Mouse (Mus musculus): ENCODE measurements at regions not wholly inside any gene's neighbourhood (a gene's known extent, or its start where the extent isn't known, plus 50 kb on each side); places are given as distances from the start of the nearest gene placed in this dataset.
"Not testable (repeated sequence)": the region's sequence is repeated elsewhere in the genome, so short reads cannot be mapped to it uniquely, and the experiment has no call there.

- peak; percentile 46 for DNase-seq
Measured at GRCm38 (mm10) chr7:75360874-75361273, 51.8 kb upstream of the Sv2b start.

DNA sequence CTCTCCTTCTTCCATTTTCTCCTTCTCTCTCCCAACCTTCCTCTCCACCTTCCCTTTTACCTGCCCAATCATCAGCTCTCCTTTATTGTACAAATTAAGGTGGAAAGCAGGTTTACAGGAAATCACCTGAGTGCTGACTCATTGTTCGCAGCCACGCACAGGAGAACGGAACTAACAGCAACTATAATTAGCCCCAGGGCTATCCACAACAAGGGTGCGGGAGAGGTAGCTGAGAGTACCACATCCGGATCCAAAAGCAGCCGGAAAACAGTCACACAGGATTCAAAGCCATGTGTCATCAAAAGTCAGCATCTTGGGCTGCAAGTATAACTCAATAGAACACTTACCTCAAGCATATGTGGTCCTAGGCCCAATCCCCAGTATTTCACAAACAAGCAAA, 53.5 kb upstream of the Sv2b start:
- DNase-seq = no peak

- DNase-seq = no peak
Measured at GRCm38 (mm10) chr7:75365480-75365879, 56.4 kb upstream of the Sv2b start.

GRCm38 (mm10) chr7:75366285-75366882, 57.3 kb upstream of the Sv2b start:
- DNase-seq = peak; percentile 83

DNA sequence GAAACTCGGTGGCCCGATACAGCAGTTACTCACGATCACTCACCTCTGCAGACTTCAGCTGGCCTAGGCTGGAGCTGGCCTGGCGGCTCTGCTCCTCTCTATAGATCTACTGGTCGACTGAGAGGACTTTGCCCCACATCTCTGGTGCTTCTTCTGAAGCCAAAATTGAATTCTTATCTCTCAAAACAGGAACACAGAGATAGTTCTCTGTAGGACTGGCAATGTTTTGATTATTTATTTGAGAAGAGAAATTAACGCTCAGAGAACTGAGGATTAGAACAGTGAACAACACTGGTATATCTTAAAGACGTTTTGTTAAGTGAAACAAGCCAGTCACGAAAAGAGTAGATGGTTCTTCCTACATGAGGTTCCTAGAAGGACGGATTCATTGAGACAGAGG, 59.3 kb upstream of the Sv2b start:
- no peak for DNase-seq

- DNase-seq = peak; percentile 40
Measured at GRCm38 (mm10) chr7:75369366-75369765, 60.3 kb upstream of the Sv2b start.

DNA sequence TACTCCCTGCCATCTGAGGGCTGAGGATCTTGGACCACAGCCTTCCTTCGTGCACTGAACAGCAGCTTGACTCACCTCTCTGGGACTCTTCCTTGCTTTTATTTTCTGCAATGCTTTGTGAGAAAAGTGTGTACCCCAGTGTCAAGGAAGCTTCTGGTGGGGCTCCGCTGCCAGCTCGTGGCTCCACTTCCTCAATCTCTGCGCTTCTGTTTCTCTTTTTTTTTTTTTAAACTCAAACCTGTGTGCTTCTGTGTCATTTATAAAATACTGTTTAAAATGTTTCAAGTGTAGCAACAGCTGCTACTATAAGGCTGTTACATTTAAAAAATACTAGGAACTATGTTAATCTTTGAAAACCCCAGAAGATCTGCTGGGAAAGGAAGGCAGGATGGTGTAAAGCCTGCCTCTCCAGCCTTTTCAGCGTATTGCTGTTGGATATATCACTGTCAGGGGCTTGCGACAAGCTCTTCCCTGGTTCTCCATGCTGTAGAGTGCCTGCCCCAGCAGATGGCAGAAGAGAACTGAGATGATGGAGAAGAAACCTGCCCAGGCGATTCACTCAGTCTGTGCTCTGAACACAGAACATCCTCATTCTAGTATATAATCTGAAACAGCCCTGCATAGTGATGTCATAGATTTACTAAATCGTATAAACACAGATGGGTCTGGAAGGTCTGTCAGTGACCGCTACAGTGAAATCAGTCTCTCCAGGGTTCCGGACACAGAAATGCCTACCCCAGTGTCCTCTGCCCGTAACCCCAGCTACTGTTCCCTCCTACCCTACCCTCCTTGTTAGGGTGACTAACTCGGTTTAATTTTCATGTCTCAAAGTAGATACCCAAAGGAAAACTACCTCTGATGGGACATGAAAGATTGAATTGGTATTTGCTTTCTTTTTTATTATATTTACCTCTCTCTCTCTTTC, 61.8 kb upstream of the Sv2b start:
- DNase-seq = peak; percentile 86

DNA sequence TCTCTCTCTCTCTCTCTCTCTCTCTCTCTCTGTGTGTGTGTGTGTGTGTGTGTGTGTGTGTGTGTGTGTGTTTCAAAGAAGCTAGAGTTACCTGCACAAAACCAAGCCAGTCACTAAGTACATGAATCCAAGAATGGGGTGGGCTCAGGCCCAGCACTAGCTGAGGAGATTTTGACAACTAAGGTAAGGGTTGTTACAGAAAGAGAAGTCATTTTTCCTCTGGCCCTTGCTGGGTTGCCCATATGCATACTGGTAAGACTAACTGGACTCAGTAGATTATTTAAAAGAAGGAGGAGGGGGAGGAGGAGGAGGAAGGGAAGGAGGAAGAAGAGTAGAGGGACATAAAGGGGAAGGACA, 62.4 kb upstream of the Sv2b start:
- DNase-seq = no peak

GRCm38 (mm10) chr7:75371991-75372390, 62.9 kb upstream of the Sv2b start:
- DNase-seq = peak; percentile 62

GRCm38 (mm10) chr7:75372892-75373444, 63.9 kb upstream of the Sv2b start:
- DNase-seq = no peak

DNA sequence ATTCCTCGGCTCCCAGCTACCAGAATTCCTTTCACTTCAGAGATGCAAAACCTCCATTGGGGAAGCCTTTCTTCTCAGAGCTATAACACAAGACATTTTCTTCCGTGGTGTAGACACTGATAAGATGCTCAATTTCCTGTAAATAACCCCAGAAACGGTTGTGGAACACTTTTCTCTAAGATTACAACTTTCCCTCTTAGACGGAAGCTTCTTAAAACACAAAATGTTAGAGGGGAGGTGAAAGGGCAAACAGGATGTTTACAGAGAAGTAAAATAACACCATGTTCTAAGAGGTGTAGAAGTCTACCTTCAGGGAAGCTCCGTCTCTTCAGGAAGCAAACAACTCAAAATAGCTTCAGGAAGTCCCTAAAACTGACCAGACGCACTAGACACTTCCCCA, 65.4 kb upstream of the Sv2b start:
- DNase-seq = no peak

GRCm38 (mm10) chr7:75379595-75379994, 70.5 kb upstream of the Sv2b start:
- DNase-seq = no peak

DNA sequence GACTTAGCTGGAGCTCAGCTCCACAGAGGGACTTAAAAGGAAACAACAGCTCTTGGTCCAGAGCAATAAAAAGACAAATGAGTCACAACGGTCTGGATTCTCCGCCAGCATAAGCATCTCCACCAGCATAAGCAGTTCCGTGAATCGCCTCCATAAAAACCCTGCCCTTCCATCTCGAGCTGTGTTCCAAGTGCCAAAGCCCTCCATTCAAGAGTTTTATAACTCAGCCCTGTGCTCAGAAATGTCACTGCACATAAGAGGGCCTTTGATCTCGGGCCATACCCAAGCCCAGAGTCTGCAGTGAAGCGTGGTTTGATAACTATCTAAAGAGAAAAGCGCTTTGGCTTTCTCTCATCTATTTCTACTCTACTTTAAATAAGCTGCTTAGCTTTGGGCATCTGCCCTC, 70.8 kb upstream of the Akap13 start:
- peak; percentile 83 for DNase-seq

DNA sequence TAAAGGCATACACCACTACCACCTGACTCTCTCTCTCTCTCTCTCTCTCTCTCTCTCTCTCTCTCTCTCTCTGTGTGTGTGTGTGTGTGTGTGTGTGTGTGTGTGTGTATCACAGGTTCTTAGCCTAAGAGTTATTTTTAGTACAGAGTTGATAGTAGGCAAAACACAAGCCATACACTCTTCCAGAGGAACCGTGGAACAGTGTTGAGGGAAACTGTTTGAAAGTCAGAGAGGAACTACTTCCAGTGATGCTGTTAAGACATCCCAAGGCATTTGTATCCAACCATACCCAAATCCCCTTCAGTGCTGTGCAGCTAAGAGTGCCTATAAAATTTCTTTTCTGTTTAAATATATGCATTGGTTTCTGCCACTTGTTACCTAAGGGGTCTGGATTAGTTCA, 68.3 kb upstream of the Akap13 start:
- DNase-seq = no peak

- DNase-seq = no peak
Measured at GRCm38 (mm10) chr7:75387821-75388431, 67.4 kb upstream of the Akap13 start.

- no peak for DNase-seq
Measured at GRCm38 (mm10) chr7:75390162-75390561, 65.2 kb upstream of the Akap13 start.

DNA sequence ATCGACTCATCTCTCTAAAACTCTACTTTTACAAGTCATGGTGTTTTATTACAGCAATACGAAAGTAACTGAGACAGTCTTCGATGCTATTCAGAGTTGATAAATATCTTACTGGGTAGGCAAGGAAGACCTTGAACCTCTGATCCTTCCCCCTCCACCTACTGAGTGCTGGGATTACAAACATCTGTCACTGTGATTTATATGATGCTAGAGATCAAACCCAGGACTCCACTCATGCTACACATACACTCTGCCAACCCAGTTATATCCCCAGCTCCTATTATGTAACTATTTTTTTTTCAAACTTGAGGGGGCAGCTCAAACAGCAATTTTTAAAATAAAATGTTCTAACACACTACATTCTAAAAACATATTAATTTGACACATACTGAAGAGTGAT, 62.6 kb upstream of the Akap13 start:
- DNase-seq = no peak

DNA sequence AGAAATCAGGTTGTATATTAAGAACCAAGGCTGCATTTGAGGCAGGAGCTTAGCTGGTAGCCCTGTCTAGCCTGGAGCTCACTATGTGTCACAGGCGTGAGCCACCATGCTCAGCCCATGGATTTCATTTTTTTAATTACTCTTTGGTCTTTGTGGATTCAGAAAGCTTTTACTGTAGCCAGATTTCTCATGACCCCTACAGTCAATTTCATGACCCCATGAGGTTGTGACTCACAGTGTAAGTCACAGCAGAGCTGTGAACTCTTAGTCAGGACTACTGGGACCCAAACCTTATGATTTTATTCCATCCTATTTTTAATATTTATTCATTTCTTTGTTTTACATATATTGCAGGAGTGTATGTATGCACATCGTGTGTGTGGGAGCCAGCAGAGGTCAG, 61.9 kb upstream of the Akap13 start:
- DNase-seq = no peak

DNA sequence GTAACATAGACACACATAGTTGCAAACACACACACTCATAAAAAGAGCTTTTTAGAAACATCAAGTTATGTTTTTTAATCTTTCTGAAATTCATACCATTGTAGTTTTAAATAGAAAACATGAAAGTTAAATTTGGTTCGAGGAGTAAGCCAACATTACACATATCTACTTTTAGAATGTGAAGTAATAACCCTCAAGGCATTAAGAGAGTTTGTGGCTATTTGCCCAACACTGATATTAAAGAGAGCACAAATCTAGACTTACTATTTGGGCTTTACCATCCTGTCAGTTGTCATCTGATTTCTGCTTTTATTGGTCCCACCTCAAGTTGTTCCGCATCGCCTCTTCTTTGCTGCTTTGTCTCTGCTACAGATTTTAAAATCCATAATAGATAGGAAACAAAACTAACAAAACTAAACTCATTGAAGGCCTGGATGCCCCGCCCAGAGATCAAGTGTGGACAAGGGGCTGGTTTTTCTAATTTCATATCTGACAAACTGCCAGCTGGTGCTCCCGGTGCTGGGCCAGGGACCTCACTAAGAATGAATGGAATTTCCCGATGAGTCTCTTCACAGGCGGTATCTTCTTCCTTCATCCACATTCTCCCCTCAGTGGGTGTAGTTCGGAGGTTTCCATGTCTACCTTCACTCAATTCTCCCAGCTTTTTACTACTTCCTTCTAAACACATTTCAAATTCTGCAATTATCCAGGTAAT, 60.3 kb upstream of the Akap13 start:
- DNase-seq = no peak

DNA sequence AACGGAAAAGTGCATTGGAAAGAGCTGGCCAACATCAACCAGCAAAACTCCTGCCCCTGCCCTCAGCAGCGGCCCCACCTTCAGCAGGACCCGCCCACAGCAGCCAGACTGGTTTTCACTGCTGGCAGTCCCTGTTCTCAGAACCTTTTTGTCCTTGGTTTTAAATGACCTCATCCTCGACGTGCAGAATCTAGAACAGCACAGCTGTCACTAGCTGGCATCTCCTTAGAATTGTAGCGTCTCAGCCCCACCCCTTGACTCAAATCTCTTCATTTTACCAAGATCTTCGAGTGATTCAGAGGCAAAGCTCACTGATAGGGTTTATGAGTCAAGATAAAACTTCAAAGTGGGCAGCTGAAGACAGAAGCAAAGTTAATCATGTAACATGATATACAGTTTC, 57.8 kb upstream of the Akap13 start:
- no peak for DNase-seq

GRCm38 (mm10) chr7:75398480-75398879, 56.9 kb upstream of the Akap13 start:
- DNase-seq = not testable (repeated sequence)

DNA sequence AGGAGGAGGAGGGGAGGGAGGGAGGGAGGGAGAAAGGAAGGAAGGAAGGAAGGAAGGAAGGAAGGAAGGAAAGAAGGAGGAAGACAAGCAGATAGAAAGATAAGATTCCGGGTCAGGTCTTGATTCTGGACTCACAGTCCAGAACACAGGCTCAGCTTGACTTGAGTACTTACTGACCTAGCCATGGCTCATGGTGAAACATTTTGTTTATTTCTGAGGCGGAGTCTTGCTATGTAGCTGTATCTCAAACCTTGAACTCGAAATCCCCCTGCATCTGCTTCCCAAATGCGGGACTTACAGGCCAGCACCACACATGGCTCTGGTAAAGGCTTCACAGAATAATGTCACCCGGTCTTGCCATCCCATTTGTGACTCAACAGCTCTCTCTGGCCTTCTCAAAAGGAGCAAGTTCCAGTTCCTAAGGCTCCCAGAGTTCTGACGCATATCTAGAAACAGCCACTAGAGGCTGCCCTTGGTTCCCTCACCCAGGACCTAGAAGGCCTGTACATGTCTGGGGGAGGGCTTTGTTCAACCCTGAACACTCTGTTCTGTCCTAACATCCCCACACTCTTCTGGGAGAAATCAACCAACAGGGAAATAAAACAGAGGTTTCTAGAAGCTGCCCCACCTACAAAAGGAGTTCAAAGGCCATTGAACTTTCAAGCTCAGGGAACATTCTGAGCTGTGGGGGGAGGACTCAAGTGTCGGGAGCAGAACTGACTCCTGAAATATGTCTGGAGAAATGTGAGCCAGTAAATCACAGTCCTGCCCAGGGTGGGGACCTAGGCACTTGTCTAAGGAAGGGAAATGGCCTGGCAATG, 56.2 kb upstream of the Akap13 start:
- peak; percentile 69 for DNase-seq

Measured in retina, postnatal 1 day (tissue).